Mouse (Mus musculus) heart, embryonic 15.5 days (tissue): ENCODE results near the gene Col5a1. TPM values are rescaled to one million over a fixed set of nuclear protein-coding genes. Genes with fewer than 3 reads are reported as not detected.
A peak's percentile ranks its signal among the peaks of the same experiment; 100 is the strongest.

ENCODE experiments used
- ATAC-seq: fragments of 200-750 bp; cut with Nextera tagmentation; replicated peaks from 2 replicates; pipeline ENCODE4 v1.8.0; 2017; ENCODE audit warnings: low read depth, moderate TSS enrichment; ENCODE audit not compliant: insufficient number of reproducible peaks, insufficient read depth, low FRiP score
- H3K27ac ChIP-seq: fragments of 300-500 bp; sonication (generic); 2 replicates; pipeline ENCODE4 v1.5.1; 2015; ENCODE audit warnings: mild to moderate bottlenecking, inconsistent platforms
- H3K27me3 ChIP-seq: fragments of 300-500 bp; sonication (generic); 2 replicates; pipeline ENCODE4 v1.6.1; 2015; ENCODE audit warnings: inconsistent platforms
- H3K36me3 ChIP-seq: fragments of 300-500 bp; sonication (generic); 2 replicates; pipeline ENCODE4 v1.6.1; 2015; ENCODE audit warnings: mild to moderate bottlenecking, inconsistent platforms
- H3K4me1 ChIP-seq: fragments of 300-500 bp; sonication (generic); replicated peaks from 2 replicates; pipeline ENCODE4 v1.6.1; 2015; ENCODE audit warnings: inconsistent platforms
- H3K4me2 ChIP-seq: fragments of 300-500 bp; sonication (generic); 2 replicates; pipeline ENCODE4 v1.6.1; 2015; ENCODE audit warnings: inconsistent platforms, mild to moderate bottlenecking, moderate library complexity
- H3K4me3 ChIP-seq: fragments of 300-500 bp; sonication (generic); 2 replicates; pipeline ENCODE4 v1.5.1; 2015; ENCODE audit warnings: mild to moderate bottlenecking, inconsistent platforms
- H3K9ac ChIP-seq: fragments of 300-500 bp; sonication (generic); 2 replicates; pipeline ENCODE4 v1.6.1; 2015; ENCODE audit warnings: mild to moderate bottlenecking, inconsistent platforms
- H3K9me3 ChIP-seq: fragments of 300-500 bp; sonication (generic); replicated peaks from 2 replicates; pipeline ENCODE4 v1.6.1; 2016; ENCODE audit warnings: inconsistent platforms
- WGBS: fragments of 180-500 bp; shearing (Covaris S2); methylation state at CpG from one replicate; pipeline ENCODE4 v1.1.7; 2015; ENCODE audit warnings: mixed read lengths; 5-methylcytosine and 5-hydroxymethylcytosine counted together
- polyA plus RNA-seq: library from polyadenylated mRNA; unstranded; fragments of >200 nt; fragmentation: Nextera tagmentation; extraction: Ambion mirVana; gene quantifications from 2 replicates; pipeline ENCODE4 v1.2.1, GENCODE M21; 2015

The Col5a1 gene
- polyA plus RNA-seq, 1 experiment from 2014 or later, result 71.0 TPM

DNA sequence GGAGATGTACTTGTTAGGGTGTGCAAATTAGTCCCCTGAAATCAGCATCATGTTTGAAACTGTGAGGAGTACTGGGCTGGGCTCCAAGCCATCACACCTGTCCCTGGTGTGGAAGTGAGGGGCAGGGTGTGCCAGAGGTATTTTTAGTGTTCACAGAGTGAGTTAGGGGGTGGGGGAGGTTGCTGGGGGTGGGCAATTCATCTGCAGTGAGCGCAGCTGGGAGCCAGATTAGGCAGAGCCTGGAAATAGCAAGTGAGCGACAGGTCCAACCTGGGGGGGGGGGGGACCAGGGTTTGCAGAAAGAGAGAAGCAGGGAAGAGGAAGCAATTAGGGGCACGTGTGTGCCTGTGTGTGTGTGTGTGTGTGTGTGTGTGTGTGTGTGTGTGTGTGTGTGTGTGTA is 89.6 kb downstream of the Col5a1 start:
- ATAC-seq, result peak; percentile 72
- H3K27me3 ChIP-seq, result no peaks in the 10 kb centered on the region
- H3K9me3 ChIP-seq, result no peaks in the 10 kb centered on the region
- H3K27ac ChIP-seq, result 0 out of 2 replicates have a peak overlapping the region, but pooled peaks have one; percentile 39
- H3K9ac ChIP-seq, result no peak overlapping the region
- H3K4me3 ChIP-seq, result no peak overlapping the region
- H3K4me1 ChIP-seq, result peaks cover 7% of the 10 kb centered on the region
- no peak overlapping the region for H3K4me2 ChIP-seq
- 15% methylated on average over 3 of the region's 3 CpGs for WGBS
- H3K36me3 ChIP-seq, result no peaks in the 10 kb centered on the region; the same call in none of the 2 replicates

DNA sequence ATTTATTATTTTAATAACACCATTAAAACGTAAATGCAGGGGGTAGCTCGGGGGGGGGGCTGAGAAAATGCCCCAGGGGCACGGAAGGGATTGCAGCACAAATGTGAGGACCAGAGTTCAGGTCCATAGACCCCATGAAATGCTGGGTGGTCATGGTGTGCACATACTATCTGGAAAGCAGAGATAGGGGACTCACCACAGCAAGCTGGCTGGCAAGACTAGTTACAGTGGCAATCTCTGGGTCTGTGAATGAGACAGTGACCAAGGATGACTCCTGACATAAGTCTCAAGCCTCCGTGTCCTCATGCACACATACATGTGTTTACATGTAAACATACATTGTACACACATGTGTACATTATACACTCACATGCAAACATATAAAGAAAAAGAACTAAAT is 90.3 kb downstream of the Col5a1 start:
- no peak overlapping the region for H3K4me2 ChIP-seq
- H3K36me3 ChIP-seq, result no peaks in the 10 kb centered on the region; the same call in 1 of the 2 replicates
- no peaks in the 10 kb centered on the region for H3K27me3 ChIP-seq
- no peak overlapping the region for H3K4me3 ChIP-seq
- no peak overlapping the region for H3K9ac ChIP-seq
- no peak overlapping the region for H3K27ac ChIP-seq
- 77% methylated on average over 4 of the region's 4 CpGs for WGBS
- ATAC-seq, result no peak
- H3K4me1 ChIP-seq, result peaks cover 7% of the 10 kb centered on the region
- no peaks in the 10 kb centered on the region for H3K9me3 ChIP-seq

DNA sequence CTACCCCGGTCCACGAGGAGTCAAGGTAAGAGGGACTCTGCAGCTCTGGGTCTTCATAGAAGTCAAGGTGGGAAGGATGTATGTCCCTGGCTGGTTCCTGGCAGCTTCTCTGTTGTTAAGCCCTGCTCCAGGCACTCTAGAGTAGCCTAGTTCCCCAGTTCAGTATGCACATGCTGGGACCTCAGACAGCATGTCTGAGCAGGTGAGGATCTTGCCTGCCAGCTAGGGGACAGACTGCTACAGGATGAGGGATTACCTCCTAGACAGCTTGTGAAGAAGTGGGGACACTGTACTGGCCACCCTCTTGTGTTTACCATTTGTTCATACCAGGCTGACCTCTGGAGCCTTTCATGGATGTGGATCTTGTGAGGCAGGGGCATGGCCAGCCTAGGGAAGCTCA is 94.8 kb downstream of the Col5a1 start:
- no peak overlapping the region for H3K27ac ChIP-seq
- no peaks in the 10 kb centered on the region for H3K9me3 ChIP-seq
- H3K4me1 ChIP-seq, result no peaks in the 10 kb centered on the region
- no peak overlapping the region for H3K4me2 ChIP-seq
- WGBS, result 83% methylated on average over 2 of the region's 2 CpGs
- H3K9ac ChIP-seq, result no peak overlapping the region
- H3K4me3 ChIP-seq, result no peak overlapping the region
- no peaks in the 10 kb centered on the region; the same call in 1 of the 2 replicates for H3K36me3 ChIP-seq
- no peaks in the 10 kb centered on the region for H3K27me3 ChIP-seq
- ATAC-seq, result no peak

DNA sequence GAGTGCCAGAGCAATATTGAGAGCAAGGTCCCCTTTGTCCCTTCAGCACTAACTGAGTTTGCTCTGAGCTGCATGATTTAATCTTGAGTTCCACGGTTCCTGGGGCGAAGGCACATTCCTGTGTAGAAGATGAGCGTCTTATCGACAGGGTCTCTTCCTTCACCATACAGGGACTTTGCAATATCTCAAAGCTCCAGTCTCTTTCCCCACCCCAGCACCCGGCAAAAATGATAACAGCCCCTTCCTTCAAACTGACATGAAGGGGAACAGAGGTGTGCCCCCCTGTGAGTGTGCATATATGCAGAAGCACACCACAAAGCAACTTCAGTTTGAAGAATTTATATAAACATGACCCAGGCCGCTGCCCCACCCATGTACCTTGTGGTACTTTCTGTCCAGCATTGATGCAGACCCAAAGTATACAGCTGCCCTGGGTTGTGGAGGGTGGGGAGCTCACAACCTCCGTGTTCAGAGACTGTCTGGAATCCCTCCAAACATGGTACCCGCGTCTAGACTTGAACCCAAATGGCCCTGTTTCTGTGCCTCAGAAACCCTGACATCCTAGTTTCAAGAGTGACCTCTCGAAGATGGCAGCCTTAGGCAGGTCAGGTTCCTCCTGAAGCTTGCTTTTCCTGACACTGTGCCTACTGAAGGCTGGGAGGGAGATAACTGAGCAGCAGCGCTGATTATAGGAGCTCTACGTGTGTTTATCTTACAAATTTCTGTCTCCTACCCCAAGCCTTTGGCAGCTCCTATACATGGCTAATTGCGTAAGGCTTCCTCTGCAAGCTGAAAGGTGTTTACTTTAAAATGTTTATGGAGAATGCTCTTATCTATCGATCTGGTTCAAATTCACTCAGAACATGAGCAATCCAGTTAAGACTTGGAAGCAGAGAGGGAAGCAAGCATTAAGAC is 95.7 kb downstream of the Col5a1 start:
- no peak overlapping the region for H3K9ac ChIP-seq
- no peaks in the 10 kb centered on the region for H3K9me3 ChIP-seq
- no peaks in the 10 kb centered on the region for H3K4me1 ChIP-seq
- WGBS, result 65% methylated on average over 14 of the region's 14 CpGs
- no peak for ATAC-seq
- no peaks in the 10 kb centered on the region for H3K27me3 ChIP-seq
- H3K36me3 ChIP-seq, result peaks cover 1% of the 10 kb centered on the region; the same call in 1 of the 2 replicates
- H3K4me2 ChIP-seq, result no peak overlapping the region
- H3K27ac ChIP-seq, result no peak overlapping the region
- H3K4me3 ChIP-seq, result no peak overlapping the region

DNA sequence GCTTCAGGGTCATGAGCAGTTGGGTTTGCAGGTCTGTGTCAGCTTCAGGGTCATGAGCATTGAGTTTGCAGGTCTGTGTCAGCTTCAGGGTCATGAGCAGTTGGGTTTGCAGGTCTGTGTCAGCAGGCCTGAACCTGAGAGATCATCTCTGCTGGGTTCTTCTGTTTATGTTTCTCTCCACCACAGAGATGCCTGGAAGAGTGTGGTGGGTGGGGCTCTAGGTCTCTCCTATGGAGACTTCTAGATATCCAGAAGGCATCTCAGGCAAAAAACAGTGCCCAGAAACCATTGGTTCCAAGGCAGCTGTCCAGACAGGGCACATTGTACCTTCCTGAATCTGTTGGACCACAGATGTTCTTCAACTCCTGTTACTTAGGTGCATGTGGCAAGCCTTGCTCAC is 96.9 kb downstream of the Col5a1 start:
- Histone ChIP-seq H3K4me1 (no peaks in the 10 kb centered on the region), H3K9me3 (no peaks in the 10 kb centered on the region), H3K4me3 (no peak overlapping the region), H3K27ac (no peak overlapping the region), H3K27me3 (no peaks in the 10 kb centered on the region), H3K9ac (no peak overlapping the region), H3K36me3 (0 out of 2 replicates have a peak, but pooled peaks cover 5% of the 10 kb centered on the region), H3K4me2 (no peak overlapping the region)
- ATAC-seq, result no peak

DNA sequence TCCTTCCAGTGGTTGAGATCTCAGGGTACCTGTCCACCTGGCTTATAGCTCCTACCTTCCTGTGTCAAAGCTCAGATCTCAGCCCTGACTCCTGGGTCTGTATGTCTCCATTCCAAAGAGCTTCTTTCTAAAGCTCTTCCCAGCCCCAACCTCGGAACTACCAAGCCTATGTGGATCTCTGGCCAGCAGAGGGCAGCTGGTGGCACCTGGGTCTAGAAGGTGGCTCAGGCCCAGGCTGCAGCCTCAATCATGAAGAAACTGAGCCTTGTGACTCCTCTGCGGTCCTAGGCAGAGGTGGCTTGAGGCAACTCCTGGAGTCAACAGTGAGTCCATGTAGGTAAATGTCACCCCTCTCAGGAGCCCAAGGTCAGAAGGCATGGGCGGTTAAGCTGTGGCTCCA is 97.7 kb downstream of the Col5a1 start:
- no peaks in the 10 kb centered on the region for H3K27me3 ChIP-seq
- ATAC-seq, result no peak
- no peaks in the 10 kb centered on the region for H3K4me1 ChIP-seq
- 0 out of 2 replicates have a peak, but pooled peaks cover 7% of the 10 kb centered on the region for H3K36me3 ChIP-seq
- no peaks in the 10 kb centered on the region for H3K9me3 ChIP-seq
- no peak overlapping the region for H3K4me2 ChIP-seq
- no peak overlapping the region for H3K4me3 ChIP-seq
- no peak overlapping the region for H3K27ac ChIP-seq
- H3K9ac ChIP-seq, result no peak overlapping the region
- 60% methylated on average over 3 of the region's 3 CpGs for WGBS

DNA sequence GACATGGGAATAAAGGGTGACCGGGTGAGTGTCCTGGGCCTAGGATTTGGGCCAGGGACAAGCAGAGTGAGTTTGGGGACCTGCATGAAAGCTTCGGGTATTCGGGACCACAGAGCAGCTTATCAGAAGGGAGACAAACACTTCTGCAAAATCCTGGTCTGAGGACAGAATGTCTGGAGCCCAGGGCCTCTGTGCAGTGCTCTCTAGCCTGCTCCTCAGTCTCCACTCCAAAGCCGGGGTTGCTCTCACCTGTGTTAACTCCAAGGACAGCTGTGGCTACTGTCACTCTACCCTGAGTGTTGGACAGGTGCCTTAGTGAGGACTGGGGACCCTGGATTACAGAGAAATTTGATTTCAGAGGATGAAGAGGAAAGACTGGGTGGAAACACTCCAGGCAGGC is 100.5 kb downstream of the Col5a1 start:
- no peaks in the 10 kb centered on the region for H3K27me3 ChIP-seq
- H3K4me1 ChIP-seq, result no peaks in the 10 kb centered on the region
- no peak overlapping the region for H3K4me2 ChIP-seq
- H3K9ac ChIP-seq, result no peak overlapping the region
- no peak for ATAC-seq
- peaks cover 16% of the 10 kb centered on the region; the same call in 1 of the 2 replicates for H3K36me3 ChIP-seq
- no peaks in the 10 kb centered on the region for H3K9me3 ChIP-seq
- H3K27ac ChIP-seq, result no peak overlapping the region
- WGBS, result 85% methylated on average over 4 of the region's 4 CpGs
- no peak overlapping the region for H3K4me3 ChIP-seq

DNA sequence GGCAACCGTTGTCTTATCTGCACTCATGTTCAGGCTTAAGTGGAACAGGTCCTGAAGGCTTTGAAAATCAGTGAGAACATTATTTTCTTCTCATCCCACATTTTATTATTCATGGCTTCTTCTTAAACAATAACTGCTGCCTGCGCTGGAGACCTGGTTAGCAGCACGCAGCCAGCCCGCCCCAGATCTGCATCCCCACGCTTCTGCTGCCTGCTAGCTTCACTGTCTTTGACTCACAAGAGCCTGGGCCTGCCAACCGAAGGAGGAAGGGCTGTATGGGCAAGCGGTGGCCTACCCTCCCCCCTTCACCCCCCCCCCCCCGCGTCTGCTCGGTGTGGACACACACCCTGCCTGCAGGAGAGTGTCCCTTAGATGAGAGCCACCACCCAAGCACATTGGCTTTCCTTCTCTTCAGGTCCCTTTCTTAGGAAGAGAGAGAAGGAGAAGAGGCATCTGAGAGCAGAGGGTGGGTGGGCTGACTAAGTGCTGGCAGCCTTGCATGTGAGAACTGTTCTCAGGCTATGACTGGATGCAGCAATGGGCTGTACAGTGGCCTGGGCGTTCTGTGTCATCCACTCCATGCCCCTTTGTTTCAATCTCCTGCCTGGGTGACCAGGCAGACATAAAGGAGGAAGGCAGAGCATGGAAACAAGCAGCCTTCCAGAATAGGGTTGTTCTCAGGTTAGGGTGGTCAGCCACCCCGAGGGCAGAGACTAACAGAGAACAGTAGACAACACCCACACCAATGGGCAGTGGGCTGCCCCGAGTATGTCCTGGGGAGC is 104.4 kb downstream of the Col5a1 start:
- Histone ChIP-seq H3K9ac (no peak overlapping the region), H3K27me3 (no peaks in the 10 kb centered on the region), H3K4me1 (no peaks in the 10 kb centered on the region), H3K27ac (no peak overlapping the region), H3K9me3 (no peaks in the 10 kb centered on the region), H3K4me2 (no peak overlapping the region), H3K36me3 (peaks cover 22% of the 10 kb centered on the region; the same call in 1 of the 2 replicates), H3K4me3 (no peak overlapping the region)
- no peak for ATAC-seq
- 80% methylated on average over 13 of the region's 13 CpGs for WGBS

DNA sequence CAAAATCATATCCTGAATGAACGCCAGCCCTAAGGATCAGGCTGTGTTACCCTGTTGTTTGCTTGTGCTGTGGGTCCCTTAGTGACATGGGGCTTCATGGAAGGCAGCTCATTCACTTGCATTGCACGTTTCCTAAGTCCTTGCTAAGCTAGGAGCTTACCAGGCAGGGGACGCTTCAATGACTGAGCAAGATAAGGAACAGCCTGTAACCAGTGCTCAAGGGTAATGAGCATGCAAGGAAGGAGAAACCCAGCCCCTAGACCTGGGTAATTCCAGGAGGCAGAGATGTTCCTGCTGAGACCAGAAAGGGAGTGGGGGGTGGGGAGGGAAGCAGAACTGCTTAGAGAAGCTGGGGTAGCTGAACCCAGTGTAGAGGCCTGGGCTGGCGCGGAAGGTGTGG is 107.2 kb downstream of the Col5a1 start:
- H3K36me3 ChIP-seq, result peaks cover 25% of the 10 kb centered on the region; the same call in 1 of the 2 replicates
- no peaks in the 10 kb centered on the region for H3K27me3 ChIP-seq
- no peak for ATAC-seq
- H3K27ac ChIP-seq, result no peak overlapping the region
- H3K9ac ChIP-seq, result no peak overlapping the region
- H3K9me3 ChIP-seq, result no peaks in the 10 kb centered on the region
- no peak overlapping the region for H3K4me3 ChIP-seq
- WGBS, result 64% methylated on average over 5 of the region's 5 CpGs
- H3K4me1 ChIP-seq, result no peaks in the 10 kb centered on the region
- H3K4me2 ChIP-seq, result no peak overlapping the region

DNA sequence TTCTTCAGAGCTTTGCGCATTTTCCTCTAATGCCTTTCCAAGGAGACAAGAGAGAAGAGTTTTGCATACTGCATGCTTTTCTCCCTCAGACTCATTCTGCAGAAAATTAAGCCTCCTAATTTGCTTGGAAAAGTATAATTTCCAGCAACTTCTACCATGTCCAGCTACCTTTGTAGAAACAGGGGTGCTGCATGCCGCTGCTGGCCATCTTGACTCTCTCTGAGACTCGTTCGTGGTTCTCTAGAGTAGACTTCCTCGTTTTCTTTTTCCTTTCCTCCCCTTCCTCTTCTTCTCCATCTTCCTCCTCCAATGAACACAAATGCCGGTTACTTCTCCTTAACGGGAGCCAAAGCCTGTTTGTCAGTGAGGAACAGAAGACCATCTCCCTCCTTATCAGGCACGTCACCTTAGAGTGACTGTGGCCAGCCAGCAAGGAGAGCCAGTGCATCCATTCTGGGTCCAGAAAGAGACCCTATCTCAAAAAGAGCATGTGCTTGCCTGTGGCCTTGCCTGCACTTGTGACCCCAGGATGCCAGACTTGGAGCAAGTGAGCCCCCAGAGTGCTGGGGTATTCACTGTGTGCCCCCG is 113.9 kb downstream of the Col5a1 start:
- Histone ChIP-seq H3K27me3 (no peaks in the 10 kb centered on the region), H3K4me1 (0 out of 2 replicates have a peak, but pooled peaks cover 5% of the 10 kb centered on the region), H3K4me2 (no peak overlapping the region), H3K9ac (no peak overlapping the region), H3K9me3 (no peaks in the 10 kb centered on the region), H3K27ac (no peak overlapping the region), H3K4me3 (no peak overlapping the region), H3K36me3 (peaks cover 10% of the 10 kb centered on the region; the same call in 1 of the 2 replicates)
- no peak for ATAC-seq
- WGBS, result 79% methylated on average over 9 of the region's 9 CpGs

DNA sequence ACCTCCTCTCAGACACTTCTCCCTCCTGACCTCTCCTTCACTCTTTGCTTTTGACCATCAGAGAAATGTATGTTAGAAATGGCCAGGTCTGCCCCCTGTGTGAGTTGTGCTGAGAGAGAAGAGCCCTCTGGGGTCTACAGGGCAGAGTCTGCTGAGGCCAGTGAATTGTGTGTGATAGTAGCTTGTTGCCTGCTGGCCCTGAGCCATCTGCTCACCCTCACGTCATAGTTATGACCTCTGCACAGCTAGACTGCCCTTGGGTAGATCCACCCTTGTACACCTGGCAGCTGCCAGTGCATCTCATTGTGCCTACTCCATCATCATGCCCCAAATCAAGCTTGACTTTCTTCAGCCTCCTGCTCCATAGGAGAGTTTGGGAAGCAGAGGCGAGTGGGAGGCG is 114.4 kb downstream of the Col5a1 start:
- H3K36me3 ChIP-seq, result peaks cover 13% of the 10 kb centered on the region; the same call in 1 of the 2 replicates
- no peak for ATAC-seq
- no peaks in the 10 kb centered on the region for H3K27me3 ChIP-seq
- peaks cover 8% of the 10 kb centered on the region; the same call in 1 of the 2 replicates for H3K4me1 ChIP-seq
- WGBS, result 69% methylated on average over 3 of the region's 3 CpGs
- H3K4me3 ChIP-seq, result no peak overlapping the region
- H3K9ac ChIP-seq, result no peak overlapping the region
- no peak overlapping the region for H3K27ac ChIP-seq
- no peaks in the 10 kb centered on the region for H3K9me3 ChIP-seq
- no peak overlapping the region for H3K4me2 ChIP-seq
